Mouse (Mus musculus) urinary bladder, postnatal 10 days (tissue): ENCODE results near the gene Ccl8.

ENCODE experiments used
- DNase-seq: peaks from one replicate; pipeline ENCODE4 v3.0.0; 2022; ENCODE audit warnings: low spot score

Gene Ccl8

GRCm38 (mm10) chr11:82114885-82115284 is at the start of gene Ccl8:
Gene Ccl8, plus strand, starts transcription at chr11:82115185.
- no peak for DNase-seq

- DNase-seq, result no peak
Observed at GRCm38 (mm10) chr11:82066953-82067571, 47.9 kb upstream of the Ccl8 start.

GRCm38 (mm10) chr11:82071076-82071475 is 43.9 kb upstream of the Ccl8 start:
- no peak for DNase-seq

GRCm38 (mm10) chr11:82072374-82072773 is 42.6 kb upstream of the Ccl8 start:
- no peak for DNase-seq

GRCm38 (mm10) chr11:82072984-82073383 is 42.0 kb upstream of the Ccl8 start:
- no peak for DNase-seq

- no peak for DNase-seq
Observed at GRCm38 (mm10) chr11:82073686-82074085, 41.3 kb upstream of the Ccl8 start.

- DNase-seq, result no peak
Observed at GRCm38 (mm10) chr11:82077031-82077430, 38.0 kb upstream of the Ccl8 start.

GRCm38 (mm10) chr11:82078136-82078730 is 36.8 kb upstream of the Ccl8 start:
- DNase-seq, result no peak

GRCm38 (mm10) chr11:82080865-82081264 is 34.1 kb upstream of the Ccl8 start:
- DNase-seq, result no peak

GRCm38 (mm10) chr11:82084360-82084759 is 30.6 kb upstream of the Ccl8 start:
- DNase-seq, result no peak

GRCm38 (mm10) chr11:82099511-82100323 is 15.3 kb upstream of the Ccl8 start:
- DNase-seq, result no peak

- no peak for DNase-seq
Observed at GRCm38 (mm10) chr11:82101087-82101486, 13.9 kb upstream of the Ccl8 start.

GRCm38 (mm10) chr11:82101529-82101928 is 13.5 kb upstream of the Ccl8 start, which contains the start of gene Ccl12:
Gene Ccl12, plus strand, starts transcription at chr11:82101845.
- DNase-seq, result no peak

GRCm38 (mm10) chr11:82109611-82110010 is 5.4 kb upstream of the Ccl8 start:
- no peak for DNase-seq

- no peak for DNase-seq
Observed at GRCm38 (mm10) chr11:82110372-82111248, 4.4 kb upstream of the Ccl8 start.

GRCm38 (mm10) chr11:82116041-82116440 is 1.1 kb downstream of the Ccl8 start:
- no peak for DNase-seq

- DNase-seq, result no peak
Observed at GRCm38 (mm10) chr11:82132977-82133376, 18.0 kb downstream of the Ccl8 start.

GRCm38 (mm10) chr11:82136196-82136595 is 21.2 kb downstream of the Ccl8 start:
- DNase-seq, result no peak

- no peak for DNase-seq
Observed at GRCm38 (mm10) chr11:82139492-82140094, 24.6 kb downstream of the Ccl8 start.

GRCm38 (mm10) chr11:82159126-82159525 is 44.1 kb downstream of the Ccl8 start:
- no peak for DNase-seq

- no peak for DNase-seq
Observed at GRCm38 (mm10) chr11:82163285-82163684, 48.3 kb downstream of the Ccl8 start.
